Mouse (Mus musculus): ENCODE results near the gene Grik2. TPM values are rescaled to one million over a fixed set of nuclear protein-coding genes. Genes with fewer than 3 reads are reported as not detected.

Grik2 gene
- polyA plus RNA-seq, 1 experiment from 2014 or later = 0.08 TPM

- no peak for ATAC-seq (ENCODE audit: low read depth)
- WGBS (ENCODE audit: insufficient replicate concordance) = 29% methylated on average over 1 of the region's 1 CpGs
- Histone ChIP-seq H3K4me2 (no peak overlapping the region), H3K9me3 (replicated peaks) (no peaks in the 10 kb centered on the region), H3K4me1 (replicated peaks) (no peaks in the 10 kb centered on the region), H3K36me3 (no peaks in the 10 kb centered on the region), H3K9ac (no peak overlapping the region), H3K27ac (no peak overlapping the region), H3K27me3 (no peaks in the 10 kb centered on the region), H3K4me3 (replicated peaks) (no peak overlapping the region)
- no peak for DNase-seq
Measured at GRCm38 (mm10) chr10:49131311-49131710, 657.3 kb downstream of the Grik2 start.

- no peaks in the 10 kb centered on the region for H3K4me1 ChIP-seq (replicated peaks)
- no peak overlapping the region for H3K27ac ChIP-seq
- ATAC-seq (ENCODE audit: low read depth) = no peak
- no peak overlapping the region for H3K4me3 ChIP-seq (replicated peaks)
- H3K4me2 ChIP-seq = no peak overlapping the region
- no peaks in the 10 kb centered on the region for H3K36me3 ChIP-seq
- H3K9ac ChIP-seq = no peak overlapping the region
- H3K9me3 ChIP-seq (replicated peaks) = no peaks in the 10 kb centered on the region
- no peak for DNase-seq
- no peaks in the 10 kb centered on the region for H3K27me3 ChIP-seq
Measured at GRCm38 (mm10) chr10:49050339-49050738, 738.2 kb downstream of the Grik2 start.

GRCm38 (mm10) chr10:49049391-49049790, 739.2 kb downstream of the Grik2 start:
- H3K4me2 ChIP-seq = no peak overlapping the region
- ATAC-seq (ENCODE audit: low read depth) (no peak), DNase-seq (no peak)
- H3K4me1 ChIP-seq (replicated peaks) = no peaks in the 10 kb centered on the region
- H3K9ac ChIP-seq = no peak overlapping the region
- no peak overlapping the region for H3K27ac ChIP-seq
- no peaks in the 10 kb centered on the region for H3K9me3 ChIP-seq (replicated peaks)
- no peaks in the 10 kb centered on the region for H3K27me3 ChIP-seq
- H3K36me3 ChIP-seq = no peaks in the 10 kb centered on the region
- H3K4me3 ChIP-seq (replicated peaks) = no peak overlapping the region

All from liver, embryonic 13.5 days (tissue).